Mouse (Mus musculus) lung, adult 2 months (tissue): ENCODE results near the gene Calcr. TPM values are rescaled to one million over a fixed set of nuclear protein-coding genes. Genes with fewer than 3 reads are reported as not detected.

Source experiments
- DNase-seq: peaks from one replicate; pipeline ENCODE4 v3.0.0; 2022
- H3K4me1 ChIP-seq: fragments of 200-500 bp; 2 replicates; pipeline ENCODE4 v1.6.1; 2011; ENCODE audit warnings: low read length; ENCODE audit not compliant: control insufficient read depth, insufficient read depth
- H3K4me3 ChIP-seq: fragments of 200-500 bp; replicated peaks from 2 replicates; pipeline ENCODE3; 2011; ENCODE audit warnings: low read depth, mild to moderate bottlenecking, control low read depth, low read length; ENCODE audit errors: extremely low read depth
- CTCF ChIP-seq: fragments of 200-500 bp; IDR thresholded peaks from 2 replicates; pipeline ENCODE4 v1.5.1; 2011; ENCODE audit warnings: mild to moderate bottlenecking, low read length, control low read depth; ENCODE audit not compliant: insufficient read depth
- POLR2A ChIP-seq: fragments of 200-500 bp; IDR thresholded peaks from 2 replicates; pipeline ENCODE4 v1.6.1; 2011; ENCODE audit warnings: low read depth, mild to moderate bottlenecking, control low read depth, low read length, borderline replicate concordance; ENCODE audit errors: extremely low read depth
- WGBS: fragments of 180-500 bp; shearing (Covaris S2); methylation state at CpG from one replicate; pipeline ENCODE4 v1.1.7; 2018; 5-methylcytosine and 5-hydroxymethylcytosine counted together
- polyA plus RNA-seq: library from polyadenylated mRNA; depleted of rRNA; stranded (reverse); fragments of >200 nt; gene quantifications from 2 replicates; pipeline ENCODE4 v1.2.3, GENCODE M21; 2012; rRNA removed

The Calcr gene
- 0.15 and 0.17 TPM in 2 replicates for polyA plus RNA-seq

- no peak for DNase-seq
- TF ChIP-seq POLR2A: no peak
- no peak for TF ChIP-seq CTCF
- Histone ChIP-seq H3K4me1 (no peaks in the 10 kb centered on the region), H3K4me3 (no peak within 1 kb of the TSS)
- WGBS: 5% methylated on average over 12 of the region's 12 CpGs
These were observed at the start of gene Calcr for GRCm38 (mm10) chr6:3764230-3764764. Gene Calcr (minus strand): TSS chr6:3764714.

GRCm38 (mm10) chr6:3767485-3767884, 3.0 kb upstream of the Calcr start:
- Histone ChIP-seq H3K4me1 (no peaks in the 10 kb centered on the region), H3K4me3 (no peak overlapping the region)
- TF ChIP-seq POLR2A: no peak
- TF ChIP-seq CTCF: no peak
- 68% methylated on average over 2 of the region's 2 CpGs for WGBS
- no peak for DNase-seq

- DNase-seq: no peak
- Histone ChIP-seq H3K4me1 (no peaks in the 10 kb centered on the region), H3K4me3 (no peak overlapping the region)
- under 1% methylated on average over 39 of the region's 39 CpGs for WGBS
- no peak for TF ChIP-seq POLR2A
- TF ChIP-seq CTCF: no peak
These were observed 1.1 kb downstream of the Calcr start for GRCm38 (mm10) chr6:3763171-3763967.

- H3K4me3 ChIP-seq: no peak overlapping the region
- 55% methylated on average over 3 of the region's 3 CpGs for WGBS
- DNase-seq: no peak
- no peak for TF ChIP-seq POLR2A
- no peak for TF ChIP-seq CTCF
- no peaks in the 10 kb centered on the region for H3K4me1 ChIP-seq
These were observed 12.9 kb downstream of the Calcr start for GRCm38 (mm10) chr6:3751576-3751975.

- no peak for DNase-seq
- 74% methylated on average over 5 of the region's 5 CpGs for WGBS
These were observed 14.9 kb downstream of the Calcr start for GRCm38 (mm10) chr6:3749624-3750023.

GRCm38 (mm10) chr6:3745546-3745945, 19.0 kb downstream of the Calcr start:
- no peak overlapping the region for H3K4me3 ChIP-seq
- no peaks in the 10 kb centered on the region for H3K4me1 ChIP-seq
- 15% methylated on average over 2 of the region's 2 CpGs for WGBS
- no peak for TF ChIP-seq POLR2A
- no peak for TF ChIP-seq CTCF
- no peak for DNase-seq

More at GRCm38 (mm10) chr6:3749624-3750023, 14.9 kb downstream of the Calcr start:
- Histone ChIP-seq H3K4me3 (no peak overlapping the region), H3K4me1 (no peaks in the 10 kb centered on the region)
- TF ChIP-seq CTCF (no peak), POLR2A (no peak)

- 58% methylated on average over 7 of the region's 7 CpGs for WGBS
- H3K4me1 ChIP-seq: no peaks in the 10 kb centered on the region
- H3K4me3 ChIP-seq: no peak overlapping the region
- DNase-seq: no peak
- TF ChIP-seq POLR2A: no peak
- no peak for TF ChIP-seq CTCF
These were observed 22.4 kb downstream of the Calcr start for GRCm38 (mm10) chr6:3741996-3742713.

- 40% methylated on average over 11 of the region's 11 CpGs for WGBS
- no peak for TF ChIP-seq POLR2A
- no peak for TF ChIP-seq CTCF
- DNase-seq: no peak
- Histone ChIP-seq H3K4me3 (no peak overlapping the region), H3K4me1 (no peaks in the 10 kb centered on the region)
These were observed 23.2 kb downstream of the Calcr start for GRCm38 (mm10) chr6:3741296-3741695.

GRCm38 (mm10) chr6:3730246-3730867, 34.2 kb downstream of the Calcr start:
- TF ChIP-seq POLR2A (no peak), CTCF (no peak)
- Histone ChIP-seq H3K4me3 (no peak overlapping the region), H3K4me1 (no peaks in the 10 kb centered on the region)
- DNase-seq: no peak
- WGBS: 58% methylated on average over 4 of the region's 4 CpGs
